Mouse (Mus musculus): ENCODE data around the gene Carmil3. TPM values are rescaled to one million over a fixed set of nuclear protein-coding genes. Genes with fewer than 3 reads are reported as not detected.
A peak's percentile ranks its signal among the peaks of the same experiment; 100 is the strongest.

The Carmil3 gene
- total RNA-seq (2014; fragmentation: Nextera tagmentation) (0.77 and 1.3 TPM in 2 replicates), total RNA-seq (2017) (0.42 and 0.70 TPM in 2 replicates)

DNA sequence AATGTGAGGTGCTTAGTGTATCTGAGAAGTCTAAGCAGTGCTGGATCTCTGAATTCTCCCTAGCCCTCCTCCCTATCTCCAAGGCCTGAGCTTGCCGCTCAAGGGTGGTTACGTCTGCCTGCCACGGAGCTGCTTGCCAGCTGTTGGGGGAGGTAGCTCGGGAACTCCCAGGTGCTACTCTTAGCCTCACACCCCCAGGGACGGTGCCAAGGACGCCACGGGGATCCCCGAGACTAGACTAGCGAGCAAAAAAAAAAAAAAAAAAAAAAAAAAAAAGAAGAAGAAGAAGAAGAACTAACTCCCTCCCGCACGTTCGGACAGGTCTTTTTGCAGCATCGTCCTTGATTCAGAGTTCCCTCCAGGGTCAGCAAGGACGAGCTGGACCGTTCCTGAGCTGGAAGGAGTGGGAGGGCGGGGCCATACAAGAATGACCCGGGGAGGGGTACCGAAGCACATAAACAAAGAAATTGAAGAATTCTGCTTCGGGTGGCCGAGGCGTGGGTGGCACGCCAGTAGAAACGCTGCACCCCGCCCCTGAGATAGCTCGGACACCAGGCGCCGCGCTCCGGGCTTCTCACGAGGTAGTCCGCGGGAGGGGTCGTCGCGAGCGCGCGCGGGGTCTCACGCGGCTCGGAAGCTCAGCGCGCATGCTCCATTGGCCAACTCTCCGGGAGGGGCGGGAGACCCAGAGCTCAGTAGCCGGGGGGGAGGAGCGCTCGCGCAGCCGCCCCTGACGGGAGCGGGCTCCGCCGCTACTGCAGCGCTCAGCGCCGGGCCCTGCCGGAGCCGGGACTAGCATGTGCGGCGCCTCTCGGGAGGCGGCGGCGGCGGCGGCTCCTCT lies at the start of gene Carmil3:
Gene Carmil3 (plus strand): TSS at position 291 of the 841 bp plus-strand sequence.
- ATAC-seq (replicated peaks; ENCODE audit: low FRiP score, low TSS enrichment, poor library complexity, severe bottlenecking): no peak

GRCm38 (mm10) chr14:55457693-55458092 lies 32.8 kb upstream of the Carmil3 start:
- ATAC-seq (replicated peaks; ENCODE audit: low FRiP score, low TSS enrichment, poor library complexity, severe bottlenecking): no peak

DNA sequence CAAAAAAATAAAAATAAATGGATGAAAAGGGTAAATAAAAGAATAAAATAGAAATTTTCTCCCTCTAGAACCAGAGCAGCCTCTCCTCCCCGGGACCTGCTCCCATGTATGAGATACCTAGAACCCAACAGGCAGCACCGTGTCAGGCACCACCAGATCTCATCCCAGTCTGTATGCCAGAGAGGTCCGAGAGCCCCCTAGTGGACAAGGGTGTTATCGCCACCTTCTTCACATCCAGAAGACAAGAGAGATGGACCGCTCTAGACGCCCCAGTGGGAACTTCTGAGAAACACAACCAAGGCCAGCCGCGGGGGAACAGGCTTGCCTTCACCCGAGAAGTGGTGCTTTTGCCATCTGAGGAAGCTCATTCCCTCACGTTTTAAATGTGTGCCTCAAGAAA lies 32.2 kb upstream of the Carmil3 start:
- peak; percentile 88 for ATAC-seq (replicated peaks; ENCODE audit: low FRiP score, low TSS enrichment, poor library complexity, severe bottlenecking)

DNA sequence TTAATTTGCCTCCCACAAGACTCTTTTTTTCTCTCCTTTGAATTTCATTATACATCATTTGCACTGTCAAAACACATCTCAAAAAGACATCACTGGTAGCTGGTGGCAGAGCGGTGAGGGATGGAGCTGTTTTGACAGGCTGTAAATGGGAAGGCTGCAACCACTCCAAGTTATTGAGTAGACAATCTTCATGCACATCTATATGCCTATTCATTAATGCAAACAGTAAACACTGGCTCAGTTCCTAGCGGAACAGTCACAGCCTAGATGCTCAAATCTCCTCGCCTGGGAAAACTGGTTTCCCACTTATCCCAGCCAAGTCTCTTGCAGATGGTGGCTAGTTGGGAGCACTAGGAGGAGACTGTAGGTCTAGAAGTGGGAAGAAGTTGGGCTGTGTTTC lies 31.7 kb upstream of the Carmil3 start:
- ATAC-seq (replicated peaks; ENCODE audit: low FRiP score, low TSS enrichment, poor library complexity, severe bottlenecking): no peak

- ATAC-seq (replicated peaks; ENCODE audit: low FRiP score, low TSS enrichment, poor library complexity, severe bottlenecking): no peak
These were observed 30.7 kb upstream of the Carmil3 start for GRCm38 (mm10) chr14:55459796-55460195.

DNA sequence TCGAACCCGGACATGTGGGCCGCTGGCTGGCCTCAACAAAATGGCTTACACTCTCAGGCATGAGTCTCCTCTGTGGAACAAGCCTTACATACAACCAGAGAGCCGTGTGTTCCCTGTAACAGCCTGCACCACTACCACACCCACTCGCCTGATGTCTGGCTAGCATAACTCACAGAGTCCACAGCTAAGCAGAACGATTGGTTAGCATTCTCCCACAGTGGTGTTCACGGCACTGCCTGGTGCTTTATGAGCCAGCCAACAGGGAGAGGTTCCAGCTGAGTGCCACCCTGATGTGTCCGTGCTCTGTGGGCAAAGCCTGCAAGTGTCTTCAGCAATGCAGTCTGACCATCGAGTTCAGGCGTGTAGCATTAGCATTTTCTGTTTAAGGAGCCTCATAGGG lies 30.2 kb upstream of the Carmil3 start:
- no peak for ATAC-seq (replicated peaks; ENCODE audit: low FRiP score, low TSS enrichment, poor library complexity, severe bottlenecking)

GRCm38 (mm10) chr14:55461757-55462156 lies 28.7 kb upstream of the Carmil3 start:
- ATAC-seq (replicated peaks; ENCODE audit: low FRiP score, low TSS enrichment, poor library complexity, severe bottlenecking): no peak

- no peak for ATAC-seq (replicated peaks; ENCODE audit: low FRiP score, low TSS enrichment, poor library complexity, severe bottlenecking)
These were observed 24.0 kb upstream of the Carmil3 start for GRCm38 (mm10) chr14:55466481-55466880.

DNA sequence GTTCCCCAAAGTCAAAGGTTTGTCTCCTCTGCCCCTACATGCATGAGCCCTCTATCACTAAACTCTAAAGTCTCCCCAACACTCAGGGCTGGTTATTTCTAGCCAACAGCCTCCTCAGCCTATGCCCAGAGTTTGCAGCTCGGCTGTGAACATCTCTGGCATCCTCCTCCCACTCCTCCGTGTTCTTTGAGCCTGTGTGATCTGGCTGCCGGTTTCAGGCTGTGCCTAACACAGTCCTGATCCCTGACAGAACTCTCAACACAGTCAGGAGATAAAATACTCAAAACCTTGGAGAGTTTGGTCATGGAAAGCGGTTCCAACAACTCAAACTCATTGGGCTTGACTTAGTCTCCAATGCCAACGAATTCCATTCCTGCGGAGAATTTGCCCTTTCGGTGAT lies 23.3 kb upstream of the Carmil3 start:
- ATAC-seq (replicated peaks; ENCODE audit: low FRiP score, low TSS enrichment, poor library complexity, severe bottlenecking): no peak

DNA sequence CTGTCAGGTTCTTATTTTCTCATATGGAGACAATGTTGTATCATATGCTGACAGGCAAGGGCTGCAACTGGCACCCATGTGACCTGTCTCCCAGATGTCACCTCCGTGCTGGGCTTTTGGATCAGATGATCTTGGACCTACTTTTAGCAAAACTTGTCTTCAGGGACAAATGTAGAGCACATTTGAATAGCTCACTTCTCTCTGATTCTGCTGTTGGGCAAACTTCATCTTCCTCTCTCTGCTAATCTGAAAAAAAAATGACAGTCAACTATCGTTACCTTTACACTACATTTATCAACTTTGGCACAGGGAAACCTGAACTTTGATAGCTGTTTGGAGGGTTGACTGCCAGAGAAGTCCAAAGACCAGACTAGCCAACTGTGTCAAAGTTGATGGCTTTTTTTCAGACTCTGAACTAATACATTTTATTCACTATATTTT lies 22.1 kb upstream of the Carmil3 start:
- no peak for ATAC-seq (replicated peaks; ENCODE audit: low FRiP score, low TSS enrichment, poor library complexity, severe bottlenecking)

DNA sequence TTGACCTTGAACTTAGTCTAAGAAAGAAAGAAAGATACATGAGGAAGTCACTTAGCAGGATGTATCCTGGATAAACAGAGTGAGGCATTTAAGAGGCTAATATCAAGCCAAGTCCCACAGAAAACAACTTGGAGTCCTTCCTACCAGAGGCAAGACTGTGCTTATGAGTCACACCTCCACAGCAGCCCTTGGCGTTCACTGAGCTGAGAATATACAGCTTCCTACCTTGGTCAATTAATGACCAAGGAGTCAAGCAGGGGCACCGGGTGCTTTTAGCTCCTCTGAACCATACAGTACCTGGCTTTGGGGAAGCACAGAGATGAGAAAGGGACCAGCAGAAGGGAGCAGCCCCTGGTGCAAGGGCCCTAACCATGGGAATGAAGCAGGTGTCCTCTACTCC lies 21.4 kb upstream of the Carmil3 start:
- ATAC-seq (replicated peaks; ENCODE audit: low FRiP score, low TSS enrichment, poor library complexity, severe bottlenecking): no peak

- no peak for ATAC-seq (replicated peaks; ENCODE audit: low FRiP score, low TSS enrichment, poor library complexity, severe bottlenecking)
These were observed 20.6 kb upstream of the Carmil3 start for GRCm38 (mm10) chr14:55469821-55470220.

DNA sequence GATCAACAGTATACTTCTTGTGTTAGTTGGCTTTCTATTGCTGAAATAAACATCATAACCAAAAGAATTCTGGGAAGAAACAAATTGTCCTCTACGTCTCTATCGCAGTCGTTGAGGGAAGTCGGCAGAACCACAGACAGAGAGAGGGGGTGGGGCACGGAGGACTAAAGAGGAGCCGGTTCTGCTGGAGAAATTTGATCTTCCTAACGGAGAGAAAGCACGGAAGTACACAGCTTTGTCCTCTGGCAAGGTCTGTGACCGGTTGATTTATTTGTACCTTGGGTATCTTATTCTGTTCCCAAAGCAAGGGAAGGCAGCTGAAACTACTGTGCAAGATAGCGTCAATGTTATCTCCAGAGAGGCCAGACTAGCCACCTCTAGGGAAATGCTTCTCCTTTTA lies 19.6 kb upstream of the Carmil3 start:
- ATAC-seq (replicated peaks; ENCODE audit: low FRiP score, low TSS enrichment, poor library complexity, severe bottlenecking): 0 out of 2 replicates have a peak, but pooled peaks have one; percentile 20

DNA sequence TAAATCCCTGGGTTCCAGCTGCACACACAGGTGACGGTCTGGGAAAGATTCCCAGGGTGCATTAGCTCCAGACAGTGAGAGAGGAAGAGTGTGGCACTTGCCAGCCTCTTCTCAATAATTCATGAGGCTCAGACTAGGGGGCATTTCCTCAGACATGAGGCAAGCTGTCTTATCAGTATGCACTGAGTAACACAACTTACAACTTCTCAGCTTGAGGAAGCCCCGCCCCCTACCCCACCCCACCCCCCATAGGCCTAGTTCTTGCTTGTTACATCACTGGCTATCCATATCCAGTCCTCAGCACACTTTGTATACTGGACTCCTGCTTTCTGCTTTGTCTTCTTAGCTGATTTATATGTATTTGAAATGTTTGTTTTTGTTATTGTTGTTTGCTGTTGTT lies 14.8 kb upstream of the Carmil3 start:
- ATAC-seq (replicated peaks; ENCODE audit: low FRiP score, low TSS enrichment, poor library complexity, severe bottlenecking): no peak

GRCm38 (mm10) chr14:55477421-55477820 lies 13.0 kb upstream of the Carmil3 start:
- ATAC-seq (replicated peaks; ENCODE audit: low FRiP score, low TSS enrichment, poor library complexity, severe bottlenecking): peak; percentile 22; the same call in 1 of the 2 replicates

DNA sequence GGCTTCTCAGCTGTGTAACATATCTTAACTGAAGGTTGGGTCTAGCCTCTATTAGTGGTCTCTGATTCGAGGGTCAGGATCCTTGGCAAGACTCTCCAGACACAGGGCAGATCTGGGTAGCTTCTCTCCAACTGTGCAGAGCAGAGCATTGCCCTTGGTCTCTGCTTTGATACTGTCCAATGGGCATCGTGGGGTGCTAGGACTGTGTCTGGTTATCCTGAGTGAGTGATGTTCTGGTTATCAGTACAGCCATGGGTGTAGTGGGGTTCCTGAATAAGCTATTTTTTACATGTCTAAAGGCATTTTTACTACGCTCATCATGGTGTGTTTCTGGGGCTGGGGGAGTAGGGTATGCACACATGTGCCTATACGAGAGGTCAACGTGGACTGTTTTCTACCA lies 12.6 kb upstream of the Carmil3 start:
- peak; percentile 52 for ATAC-seq (replicated peaks; ENCODE audit: low FRiP score, low TSS enrichment, poor library complexity, severe bottlenecking)

- peak; percentile 81 for ATAC-seq (replicated peaks; ENCODE audit: low FRiP score, low TSS enrichment, poor library complexity, severe bottlenecking)
These were observed 11.5 kb upstream of the Carmil3 start, which contains the start of gene Dhrs4 for GRCm38 (mm10) chr14:55478651-55479599. Gene Dhrs4 (plus strand): TSS chr14:55478758.

GRCm38 (mm10) chr14:55479629-55480028 lies 10.8 kb upstream of the Carmil3 start:
- no peak for ATAC-seq (replicated peaks; ENCODE audit: low FRiP score, low TSS enrichment, poor library complexity, severe bottlenecking)

DNA sequence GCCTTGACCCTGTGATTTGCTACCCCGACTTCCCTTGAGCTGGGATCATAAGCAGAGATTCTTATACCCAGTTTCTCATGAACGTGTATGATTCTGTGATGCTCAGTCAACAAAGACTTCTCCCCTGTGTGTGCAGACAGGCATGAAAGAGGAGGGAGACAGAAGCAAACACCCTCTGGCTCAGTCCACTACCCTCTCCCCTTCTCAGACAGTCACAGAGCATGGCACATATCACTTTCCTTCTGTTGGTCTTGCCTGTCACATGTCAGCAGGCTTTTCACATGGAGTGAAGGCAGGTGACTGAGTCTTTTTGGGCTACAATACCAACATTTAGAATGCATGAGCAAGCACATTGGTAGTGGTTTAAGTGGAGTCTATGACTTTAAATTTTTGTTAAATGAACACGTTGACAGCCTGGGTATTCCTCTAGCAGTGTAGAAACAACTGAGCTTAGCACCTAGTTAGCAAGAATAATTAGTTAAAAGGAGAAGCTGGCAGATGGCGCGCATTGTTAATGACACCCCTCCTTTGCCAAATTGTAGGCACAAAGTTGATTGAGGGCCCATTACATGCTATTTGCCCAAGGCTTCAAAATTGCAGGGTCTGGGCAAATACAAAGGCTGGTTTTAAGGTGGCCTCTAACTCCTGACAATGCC lies 5.9 kb upstream of the Carmil3 start:
- ATAC-seq (replicated peaks; ENCODE audit: low FRiP score, low TSS enrichment, poor library complexity, severe bottlenecking): no peak

DNA sequence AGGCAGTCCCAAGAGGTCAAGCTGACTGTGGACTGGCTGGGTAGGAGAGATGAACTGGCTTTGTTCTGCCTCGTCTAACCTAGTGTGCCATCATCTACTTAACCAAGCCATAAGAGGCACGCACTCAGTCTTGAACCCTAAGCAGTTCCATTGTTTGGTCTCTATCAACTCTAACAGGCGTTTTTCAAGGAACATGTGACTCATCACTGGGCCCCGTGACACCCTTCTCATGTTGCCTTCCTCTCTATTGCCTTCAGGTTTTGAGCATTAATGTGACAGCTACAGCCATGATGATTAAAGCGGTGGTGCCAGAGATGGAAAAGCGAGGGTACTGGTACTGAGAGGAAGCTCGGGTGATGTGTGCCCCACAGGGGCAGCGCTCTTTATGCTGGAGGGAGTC lies 3.6 kb upstream of the Carmil3 start:
- ATAC-seq (replicated peaks; ENCODE audit: low FRiP score, low TSS enrichment, poor library complexity, severe bottlenecking): no peak
